Mouse (Mus musculus): ENCODE data around the gene Oxtr. TPM values are rescaled to one million over a fixed set of nuclear protein-coding genes. Genes with fewer than 3 reads are reported as not detected.

The Oxtr gene
- polyA plus RNA-seq, 1 experiment from 2014 or later, result 0.52 TPM

Other genes with a start within 250 kb of the Oxtr start
- 26.6 and 61.5 TPM in 2 replicates for gene Lmcd1, start 216.2 kb downstream of the Oxtr start, polyA plus RNA-seq (2015; fragmentation: Nextera tagmentation; extraction: Ambion mirVana)
- 2.6 and 3.1 TPM in 2 replicates for gene Ssu2, start 101.9 kb downstream of the Oxtr start, polyA plus RNA-seq (2015; fragmentation: Nextera tagmentation; extraction: Ambion mirVana)
- 18.5 and 58.0 TPM in 2 replicates for gene Cav3, start 30.4 kb downstream of the Oxtr start, polyA plus RNA-seq (2015; fragmentation: Nextera tagmentation; extraction: Ambion mirVana)
- 31.8 and 33.1 TPM in 2 replicates for gene Rad18, start 206.7 kb upstream of the Oxtr start, polyA plus RNA-seq (2015; fragmentation: Nextera tagmentation; extraction: Ambion mirVana)